Mouse (Mus musculus) left cerebral cortex, postnatal 10 days (tissue): ENCODE measurements around the gene Nav1. TPM values are rescaled to one million over a fixed set of nuclear protein-coding genes. Genes with fewer than 3 reads are reported as not detected.
A peak's percentile ranks its signal among the peaks of the same experiment; 100 is the strongest.

Experiments used
- DNase-seq, 2 experiments: peaks; one replicate each; pipeline ENCODE4 v3.0.0; 2021 to 2022; ENCODE audit warnings: low spot score in 2 of 2, mixed read lengths in 1 of 2; ENCODE audit errors: extremely low spot score in 1 of 2
- intact Hi-C: fragments of 180-260 bp; cut with DNase I; formaldehyde crosslinking; loops from one replicate; pipeline ENCODE4 v1.15.1; 2025
- total RNA-seq, 2 experiments: library from RNA; stranded (reverse); gene quantifications; 2 replicates each; pipeline ENCODE4 v1.2.3; 2021

Nav1 gene
- total RNA-seq, 2 experiments from 2014 or later, result 227 to 238 TPM

- intact Hi-C loops, result loop anchor here (5.0 kb wide), 1 partner anchor 72 kb away; no protein-coding TSS in a partner anchor
- no peak for DNase-seq
These were observed 72.3 kb downstream of the Nav1 start for GRCm38 (mm10) chr1:135534782-135535181.

GRCm38 (mm10) chr1:135534070-135534469, 73.0 kb downstream of the Nav1 start:
- no peak for DNase-seq
- intact Hi-C loops, result no loop called here

GRCm38 (mm10) chr1:135532383-135532782, 74.7 kb downstream of the Nav1 start:
- no peak for DNase-seq
- intact Hi-C loops, result no loop called here

GRCm38 (mm10) chr1:135531981-135532380, 75.1 kb downstream of the Nav1 start:
- intact Hi-C loops, result no loop called here
- no peak for DNase-seq

- intact Hi-C loops, result no loop called here
- no peak for DNase-seq
These were observed 76.0 kb downstream of the Nav1 start for GRCm38 (mm10) chr1:135531081-135531480.

- no peak for DNase-seq
- intact Hi-C loops, result no loop called here
These were observed 82.6 kb downstream of the Nav1 start for GRCm38 (mm10) chr1:135524518-135524860.

- intact Hi-C loops, result no loop called here
- no peak for DNase-seq
These were observed 83.1 kb downstream of the Nav1 start for GRCm38 (mm10) chr1:135523780-135524517.

- no peak for DNase-seq
- intact Hi-C loops, result no loop called here
These were observed 83.8 kb downstream of the Nav1 start for GRCm38 (mm10) chr1:135523344-135523743.

GRCm38 (mm10) chr1:135520550-135521168, 86.4 kb downstream of the Nav1 start:
- intact Hi-C loops, result no loop called here
- DNase-seq, result no peak

GRCm38 (mm10) chr1:135518661-135519060, 88.4 kb downstream of the Nav1 start:
- intact Hi-C loops, result no loop called here
- peak in 1 of 2 experiments; percentile 57 for DNase-seq

GRCm38 (mm10) chr1:135517469-135517868, 89.6 kb downstream of the Nav1 start:
- intact Hi-C loops, result no loop called here
- no peak for DNase-seq

GRCm38 (mm10) chr1:135516511-135517305, 90.4 kb downstream of the Nav1 start:
- intact Hi-C loops, result no loop called here
- no peak for DNase-seq

- intact Hi-C loops, result no loop called here
- DNase-seq, result no peak
These were observed 91.4 kb downstream of the Nav1 start for GRCm38 (mm10) chr1:135515633-135516238.

- intact Hi-C loops, result no loop called here
- DNase-seq, result no peak
These were observed 92.0 kb downstream of the Nav1 start for GRCm38 (mm10) chr1:135514913-135515632.

GRCm38 (mm10) chr1:135514046-135514445, 93.0 kb downstream of the Nav1 start:
- intact Hi-C loops, result no loop called here
- no peak for DNase-seq

GRCm38 (mm10) chr1:135513464-135513863, 93.6 kb downstream of the Nav1 start:
- intact Hi-C loops, result no loop called here
- DNase-seq, result no peak

- no peak for DNase-seq
- intact Hi-C loops, result no loop called here
These were observed 96.6 kb downstream of the Nav1 start for GRCm38 (mm10) chr1:135510346-135510977.
